Mouse (Mus musculus) ES-E14 (cell line): ENCODE measurements at regions not wholly inside any gene's neighbourhood (a gene's known extent, or its start where the extent isn't known, plus 50 kb on each side); places are given as distances from the start of the nearest gene placed in this dataset.
A peak's percentile ranks its signal among the peaks of the same experiment; 100 is the strongest.

Experiments used
- DNase-seq: peaks from one replicate; pipeline ENCODE4 v3.0.0-alpha.2; 2013; ENCODE audit warnings: low read depth, low spot score
- H3K27ac ChIP-seq: 2 replicates; pipeline ENCODE4 v1.5.1; 2012; ENCODE audit warnings: low read depth, mild to moderate bottlenecking, low read length, moderate library complexity, mixed read lengths; ENCODE audit not compliant: poor library complexity, insufficient read depth, severe bottlenecking
- H3K36me3 ChIP-seq: 2 replicates; pipeline ENCODE4 v1.6.1; 2012; ENCODE audit warnings: mild to moderate bottlenecking, low read length, moderate library complexity, mixed read lengths; ENCODE audit not compliant: control insufficient read depth, poor library complexity, insufficient read depth, severe bottlenecking
- H3K4me1 ChIP-seq, 2 experiments: fragments of 150-350 bp in 1 of 2; sonication (generic) in 1 of 2; 2 replicates each; pipeline ENCODE4 v1.6.1; 2012; ENCODE audit warnings: low read length in 2 of 2, mild to moderate bottlenecking in 1 of 2, mixed read lengths in 1 of 2; ENCODE audit not compliant: control insufficient read depth in 2 of 2, insufficient read depth in 2 of 2, poor library complexity in 1 of 2
- H3K4me3 ChIP-seq, 2 experiments: fragments of 150-350 bp in 1 of 2; sonication (generic) in 1 of 2; 2 replicates each; pipeline ENCODE4 v1.5.1; 2012; ENCODE audit warnings: low read length in 2 of 2, low read depth in 1 of 2, mild to moderate bottlenecking in 1 of 2, mixed read lengths in 1 of 2; ENCODE audit not compliant: insufficient read depth in 1 of 2, poor library complexity in 1 of 2, severe bottlenecking in 1 of 2
- H3K9ac ChIP-seq: 2 replicates; pipeline ENCODE4 v1.6.1; 2012; ENCODE audit warnings: low read depth, mild to moderate bottlenecking, low read length, mixed read lengths; ENCODE audit not compliant: poor library complexity, insufficient read depth, severe bottlenecking
- H3K9me3 ChIP-seq: fragments of 150-350 bp; sonication (generic); 2 replicates; pipeline ENCODE4 v1.6.1; 2012; ENCODE audit warnings: low read depth, mild to moderate bottlenecking, low read length; ENCODE audit not compliant: control insufficient read depth, insufficient read depth
- CHD2 ChIP-seq: IDR thresholded peaks from 2 replicates; pipeline ENCODE4 v1.6.1; 2014; ENCODE audit warnings: mild to moderate bottlenecking, low read depth, low read length, inconsistent platforms
- HCFC1 ChIP-seq: IDR thresholded peaks from 2 replicates; pipeline ENCODE4 v1.6.1; 2012; ENCODE audit warnings: low read length, inconsistent platforms, borderline replicate concordance; ENCODE audit not compliant: insufficient read depth
- MAFK ChIP-seq: IDR thresholded peaks from 2 replicates; pipeline ENCODE4 v1.6.1; 2014; ENCODE audit warnings: mild to moderate bottlenecking, low read depth, low read length, inconsistent platforms; ENCODE audit not compliant: insufficient read depth
- ZC3H11A ChIP-seq: IDR thresholded peaks from 2 replicates; pipeline ENCODE4 v1.6.1; 2012; ENCODE audit warnings: low read depth, mild to moderate bottlenecking, inconsistent platforms, low read length, borderline replicate concordance
- ZNF384 ChIP-seq: IDR thresholded peaks from 2 replicates; pipeline ENCODE4 v1.6.1; 2012; ENCODE audit warnings: low read depth, low read length, inconsistent platforms
- in situ Hi-C, 2 experiments: fragments of 600-800 bp; cut with MboI; formaldehyde crosslinking; loops; one replicate each; pipeline ENCODE4 v1.15.1; 2025; ENCODE audit warnings: low sequenced_read_pairs in 2 of 2, inconsistent platforms in 1 of 2; ENCODE audit not compliant: unreplicated experiment in 2 of 2

- no peak for DNase-seq
- Histone ChIP-seq H3K27ac (no peak overlapping the region), H3K4me1 (no peaks in the 10 kb centered on the region), H3K36me3 (no peaks in the 10 kb centered on the region), H3K9me3 (no peaks in the 10 kb centered on the region), H3K4me3 (no peak overlapping the region), H3K9ac (no peak overlapping the region)
- in situ Hi-C loops = loop anchor here in 1 of 2 experiments (10.0 kb wide), 1 partner anchor 978 kb away; no protein-coding TSS in a partner anchor
- TF ChIP-seq HCFC1 = no peak
- no peak for TF ChIP-seq CHD2
- TF ChIP-seq MAFK = no peak
These were observed 456.8 kb downstream of the Kcnj2 start for GRCm38 (mm10) chr11:111522716-111523115.

GRCm38 (mm10) chr11:111523465-111523864 is 457.5 kb downstream of the Kcnj2 start:
- H3K4me3 ChIP-seq = no peak overlapping the region
- H3K9ac ChIP-seq = no peak overlapping the region
- H3K27ac ChIP-seq = no peak overlapping the region
- no peaks in the 10 kb centered on the region for H3K36me3 ChIP-seq
- no peaks in the 10 kb centered on the region for H3K9me3 ChIP-seq
- TF ChIP-seq ZC3H11A (no peak), ZNF384 (no peak), CHD2 (no peak)
- peak; percentile 34 for DNase-seq
- H3K4me1 ChIP-seq = no peaks in the 10 kb centered on the region
- in situ Hi-C loops = loop anchor here in 1 of 2 experiments (10.0 kb wide), 1 partner anchor 979 kb away; no protein-coding TSS in a partner anchor

- Histone ChIP-seq H3K4me1 (no peaks in the 10 kb centered on the region), H3K9ac (no peak overlapping the region), H3K4me3 (no peak overlapping the region), H3K27ac (no peak overlapping the region), H3K36me3 (no peaks in the 10 kb centered on the region), H3K9me3 (no peaks in the 10 kb centered on the region)
- DNase-seq = no peak
- TF ChIP-seq ZC3H11A = no peak
- peak; percentile 97 for TF ChIP-seq MAFK
- TF ChIP-seq ZNF384 = no peak
- no peak for TF ChIP-seq CHD2
- TF ChIP-seq HCFC1 = no peak
- in situ Hi-C loops = loop anchor here (10.0 to 25.0 kb wide), 2 partner anchors 981 to 1636 kb away; no protein-coding TSS in a partner anchor
These were observed 460.2 kb downstream of the Kcnj2 start for GRCm38 (mm10) chr11:111526010-111526742.

- in situ Hi-C loops = loop anchor here (10.0 to 25.0 kb wide), 2 partner anchors 985 to 1633 kb away; no protein-coding TSS in a partner anchor
These were observed 463.6 kb downstream of the Kcnj2 start for GRCm38 (mm10) chr11:111529591-111529990.

More at GRCm38 (mm10) chr11:111529591-111529990, 463.6 kb downstream of the Kcnj2 start:
- H3K9ac ChIP-seq = no peak overlapping the region
- H3K27ac ChIP-seq = no peak overlapping the region
- no peaks in the 10 kb centered on the region for H3K4me1 ChIP-seq
- TF ChIP-seq HCFC1 (no peak), ZC3H11A (no peak), ZNF384 (no peak), MAFK (no peak), CHD2 (no peak)
- no peak overlapping the region for H3K4me3 ChIP-seq
- no peak for DNase-seq
- H3K9me3 ChIP-seq = no peaks in the 10 kb centered on the region
- H3K36me3 ChIP-seq = no peaks in the 10 kb centered on the region
